Mouse (Mus musculus): ENCODE data around the gene Ap1b1.

Gene Ap1b1

GRCm38 (mm10) chr11:5032706-5033105, 46.1 kb downstream of the Ap1b1 start:
- no peak for DNase-seq (ENCODE audit: low read depth, low spot score)

- DNase-seq (ENCODE audit: low read depth, low spot score), result peak; percentile 79
These were observed 46.5 kb downstream of the Ap1b1 start for GRCm38 (mm10) chr11:5033136-5033535.

GRCm38 (mm10) chr11:5035421-5035820, 48.8 kb downstream of the Ap1b1 start:
- peak; percentile 91 for DNase-seq (ENCODE audit: low read depth, low spot score)

GRCm38 (mm10) chr11:5037146-5037854, 50.7 kb downstream of the Ap1b1 start:
- peak; percentile 90 for DNase-seq (ENCODE audit: low read depth, low spot score)

- DNase-seq (ENCODE audit: low read depth, low spot score), result no peak
These were observed 54.0 kb downstream of the Ap1b1 start for GRCm38 (mm10) chr11:5040585-5040984.

GRCm38 (mm10) chr11:5041144-5041780, 54.6 kb downstream of the Ap1b1 start:
- DNase-seq (ENCODE audit: low read depth, low spot score), result peak; percentile 86

- DNase-seq (ENCODE audit: low read depth, low spot score), result peak; percentile 85
These were observed 56.2 kb downstream of the Ap1b1 start for GRCm38 (mm10) chr11:5042645-5043381.

GRCm38 (mm10) chr11:5046321-5046926, 59.8 kb downstream of the Ap1b1 start:
- DNase-seq (ENCODE audit: low read depth, low spot score), result peak; percentile 87

- peak; percentile 66 for DNase-seq (ENCODE audit: low read depth, low spot score)
These were observed 65.0 kb downstream of the Ap1b1 start for GRCm38 (mm10) chr11:5051629-5052028.

- DNase-seq (ENCODE audit: low read depth, low spot score), result peak; percentile 92
These were observed 65.7 kb downstream of the Ap1b1 start for GRCm38 (mm10) chr11:5052200-5052854.

- DNase-seq (ENCODE audit: low read depth, low spot score), result no peak
These were observed 67.5 kb downstream of the Ap1b1 start for GRCm38 (mm10) chr11:5054151-5054550.

- DNase-seq (ENCODE audit: low read depth, low spot score), result no peak
These were observed 68.2 kb downstream of the Ap1b1 start for GRCm38 (mm10) chr11:5054874-5055273.

GRCm38 (mm10) chr11:5055945-5056938, 69.6 kb downstream of the Ap1b1 start:
- peak; percentile 59 for DNase-seq (ENCODE audit: low read depth, low spot score)

- DNase-seq (ENCODE audit: low read depth, low spot score), result no peak
These were observed 70.4 kb downstream of the Ap1b1 start for GRCm38 (mm10) chr11:5057064-5057463.

- DNase-seq (ENCODE audit: low read depth, low spot score), result no peak
These were observed 70.9 kb downstream of the Ap1b1 start for GRCm38 (mm10) chr11:5057541-5057855.

- DNase-seq (ENCODE audit: low read depth, low spot score), result no peak
These were observed 71.4 kb downstream of the Ap1b1 start, which contains the start of gene Rasl10a for GRCm38 (mm10) chr11:5057856-5058641. Gene Rasl10a (plus strand): TSS chr11:5058128.

GRCm38 (mm10) chr11:5058783-5059182, 72.2 kb downstream of the Ap1b1 start:
- no peak for DNase-seq (ENCODE audit: low read depth, low spot score)

- DNase-seq (ENCODE audit: low read depth, low spot score), result no peak
These were observed 72.6 kb downstream of the Ap1b1 start for GRCm38 (mm10) chr11:5059230-5059629.

GRCm38 (mm10) chr11:5059704-5060156, 73.1 kb downstream of the Ap1b1 start:
- peak; percentile 80 for DNase-seq (ENCODE audit: low read depth, low spot score)

All from brain, adult 2 months (tissue).